Mouse (Mus musculus) embryo, embryonic 10 days (tissue): Measurements from ENCODE around the gene Tmem30c.
"Not testable (repeated sequence)": the region's sequence is repeated elsewhere in the genome, so short reads cannot be mapped to it uniquely, and the experiment has no call there.

Experiments
- DNase-seq: peaks from one replicate; pipeline ENCODE4 v3.0.0-alpha.2; 2015; ENCODE audit warnings: low spot score

Tmem30c gene

DNA sequence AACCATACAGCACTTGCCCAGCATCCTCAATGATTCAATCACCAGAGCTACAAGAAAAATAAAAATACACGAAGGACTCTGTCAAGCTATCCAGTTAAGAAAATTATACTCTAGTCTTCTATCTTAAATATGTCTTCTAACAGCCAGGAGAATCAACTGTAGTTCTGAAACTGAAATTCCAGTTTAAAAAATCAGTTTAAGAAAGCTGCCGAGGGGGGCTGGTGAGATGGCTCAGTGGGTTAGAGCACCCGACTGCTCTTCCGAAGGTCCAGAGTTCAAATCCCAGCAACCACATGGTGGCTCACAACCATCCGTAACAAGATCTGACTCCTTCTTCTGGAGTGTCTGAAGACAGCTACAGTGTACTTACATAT is 60.7 kb downstream of the Tmem30c start:
- not testable (repeated sequence) for DNase-seq

GRCm38 (mm10) chr16:57231089-57231936 is 61.4 kb downstream of the Tmem30c start, which contains the start of gene Tbc1d23:
Gene Tbc1d23, minus strand, starts transcription at chr16:57231504.
- DNase-seq: peak; percentile 98

DNA sequence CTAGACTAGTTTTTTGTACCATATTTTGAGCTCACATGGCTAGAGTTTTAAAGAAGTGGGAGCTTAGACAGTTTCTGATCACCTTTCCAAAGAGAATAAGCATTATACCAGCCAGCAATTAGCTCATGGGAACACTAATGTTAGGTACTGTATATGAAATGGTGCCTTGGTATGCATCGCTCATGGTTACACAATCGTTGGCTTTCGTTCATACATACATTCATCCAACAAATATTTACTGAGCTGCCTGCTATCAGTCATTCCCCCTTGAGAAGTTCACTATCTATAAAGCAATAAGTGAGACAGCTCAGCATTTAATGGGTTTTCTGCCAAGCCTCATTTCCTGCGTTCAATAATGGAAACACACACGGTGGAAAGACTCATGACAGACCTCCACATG is 66.2 kb downstream of the Tmem30c start:
- DNase-seq: no peak

- DNase-seq: no peak
Measured at GRCm38 (mm10) chr16:57220361-57220760, 72.3 kb downstream of the Tmem30c start.
